Mouse (Mus musculus): ENCODE measurements around the gene Zmynd10. TPM values are rescaled to one million over a fixed set of nuclear protein-coding genes. Genes with fewer than 3 reads are reported as not detected.

The Zmynd10 gene
- polyA plus RNA-seq (2016; fragmentation: Nextera tagmentation; extraction: Ambion mirVana): 0.51 and 0.82 TPM in 2 replicates

GRCm38 (mm10) chr9:107547026-107547425, at the start of gene Zmynd10:
Zmynd10 (plus strand) TSS chr9:107547298.
- Histone ChIP-seq H3K27me3 (replicated peaks) (peaks cover 37% of the 10 kb centered on the region), H3K4me3 (no peak within 1 kb of the TSS), H3K4me2 (replicated peaks) (peak within 1 kb of the TSS; percentile 54), H3K27ac (no peak within 1 kb of the TSS), H3K9me3 (no peaks in the 10 kb centered on the region), H3K4me1 (peaks cover 37% of the 10 kb centered on the region), H3K9ac (0 out of 2 replicates have a peak within 1 kb of the TSS, but pooled peaks have one; percentile 13), H3K36me3 (peaks cover 21% of the 10 kb centered on the region)
- WGBS: 4% methylated on average over 20 of the region's 20 CpGs
- peak; percentile 57 for ATAC-seq (ENCODE audit: low FRiP score, low read depth)

- Histone ChIP-seq H3K27ac (no peak overlapping the region), H3K4me1 (peaks cover 15% of the 10 kb centered on the region), H3K27me3 (replicated peaks) (no peaks in the 10 kb centered on the region), H3K36me3 (no peaks in the 10 kb centered on the region), H3K4me2 (replicated peaks) (no peak overlapping the region), H3K9me3 (no peaks in the 10 kb centered on the region), H3K9ac (no peak overlapping the region), H3K4me3 (no peak overlapping the region)
- 79% methylated on average over 3 of the region's 3 CpGs for WGBS
- no peak for ATAC-seq (ENCODE audit: low FRiP score, low read depth)
Observed at GRCm38 (mm10) chr9:107500708-107501286, 46.3 kb upstream of the Zmynd10 start.

- H3K9me3 ChIP-seq: no peaks in the 10 kb centered on the region
- H3K27ac ChIP-seq: no peak overlapping the region
- H3K27me3 ChIP-seq (replicated peaks): no peaks in the 10 kb centered on the region
- H3K36me3 ChIP-seq: no peaks in the 10 kb centered on the region
- no peak overlapping the region for H3K9ac ChIP-seq
- H3K4me3 ChIP-seq: no peak overlapping the region
- no peak for ATAC-seq (ENCODE audit: low FRiP score, low read depth)
- 87% methylated on average over 12 of the region's 12 CpGs for WGBS
- peaks cover 28% of the 10 kb centered on the region for H3K4me1 ChIP-seq
- no peak overlapping the region for H3K4me2 ChIP-seq (replicated peaks)
Observed at GRCm38 (mm10) chr9:107502131-107502846, 44.8 kb upstream of the Zmynd10 start.

- 0 out of 2 replicates have a peak, but pooled peaks cover 2% of the 10 kb centered on the region for H3K27me3 ChIP-seq (replicated peaks)
- no peaks in the 10 kb centered on the region for H3K9me3 ChIP-seq
- ATAC-seq (ENCODE audit: low FRiP score, low read depth): peak; percentile 53
- peaks cover 54% of the 10 kb centered on the region for H3K4me1 ChIP-seq
- no peaks in the 10 kb centered on the region for H3K36me3 ChIP-seq
- H3K4me2 ChIP-seq (replicated peaks): no peak overlapping the region
- WGBS: 60% methylated on average over 19 of the region's 19 CpGs
- no peak overlapping the region for H3K9ac ChIP-seq
- no peak overlapping the region for H3K4me3 ChIP-seq
- H3K27ac ChIP-seq: peak overlapping the region; percentile 28; the same call in 1 of the 2 replicates
Observed at GRCm38 (mm10) chr9:107504662-107505537, 42.2 kb upstream of the Zmynd10 start.

GRCm38 (mm10) chr9:107508266-107508665, 38.8 kb upstream of the Zmynd10 start:
- no peak overlapping the region for H3K4me2 ChIP-seq (replicated peaks)
- H3K9ac ChIP-seq: no peak overlapping the region
- WGBS: 50% methylated on average over 10 of the region's 10 CpGs
- 0 out of 2 replicates have a peak, but pooled peaks cover 2% of the 10 kb centered on the region for H3K27me3 ChIP-seq (replicated peaks)
- no peaks in the 10 kb centered on the region for H3K36me3 ChIP-seq
- H3K9me3 ChIP-seq: no peaks in the 10 kb centered on the region
- H3K4me3 ChIP-seq: no peak overlapping the region
- ATAC-seq (ENCODE audit: low FRiP score, low read depth): no peak
- H3K4me1 ChIP-seq: peaks cover 86% of the 10 kb centered on the region
- no peak overlapping the region for H3K27ac ChIP-seq

DNA sequence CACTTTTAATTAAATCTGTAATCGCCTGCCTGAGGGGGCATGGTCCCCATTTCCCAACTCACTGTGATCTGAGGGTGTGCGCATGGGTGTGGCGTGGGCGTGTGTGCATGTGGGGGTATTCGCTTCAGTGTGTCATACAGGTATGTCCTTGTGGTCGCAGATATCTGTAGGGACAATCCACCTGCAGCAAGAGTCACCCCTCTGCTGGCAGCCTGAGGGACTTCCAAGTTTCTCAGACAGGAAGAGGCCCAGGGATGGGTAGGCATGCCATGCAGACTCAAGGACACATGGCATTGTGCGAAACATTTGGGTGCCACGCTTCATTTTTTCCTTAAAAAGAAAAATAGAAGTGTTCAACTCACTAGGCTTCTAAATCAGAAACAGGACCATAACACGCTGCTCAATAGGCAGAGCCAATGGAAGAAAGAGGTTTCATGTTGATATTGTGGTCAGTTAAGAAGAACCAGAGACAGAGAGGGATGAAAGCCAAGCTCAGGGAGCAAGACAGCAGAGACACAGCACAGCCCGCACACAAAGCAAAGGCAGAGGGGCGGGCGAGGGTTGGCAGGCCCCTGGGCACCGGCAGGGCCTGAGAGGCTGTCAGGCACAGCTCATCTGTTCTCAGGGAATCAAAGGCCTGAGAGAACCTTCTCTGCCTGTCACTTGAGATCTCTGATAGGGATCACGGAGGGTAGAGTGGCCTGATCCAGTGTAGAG, 36.6 kb upstream of the Zmynd10 start:
- no peak for ATAC-seq (ENCODE audit: low FRiP score, low read depth)
- H3K4me1 ChIP-seq: peaks cover 86% of the 10 kb centered on the region
- H3K27ac ChIP-seq: peak overlapping the region; percentile 51
- WGBS: 87% methylated on average over 14 of the region's 14 CpGs
- H3K9me3 ChIP-seq: no peaks in the 10 kb centered on the region
- H3K36me3 ChIP-seq: no peaks in the 10 kb centered on the region
- H3K4me2 ChIP-seq (replicated peaks): no peak overlapping the region
- no peak overlapping the region for H3K9ac ChIP-seq
- H3K4me3 ChIP-seq: no peak overlapping the region
- H3K27me3 ChIP-seq (replicated peaks): 0 out of 2 replicates have a peak, but pooled peaks cover 2% of the 10 kb centered on the region

- Histone ChIP-seq H3K4me2 (replicated peaks) (no peak overlapping the region), H3K4me1 (peaks cover 79% of the 10 kb centered on the region), H3K27me3 (replicated peaks) (0 out of 2 replicates have a peak, but pooled peaks cover 2% of the 10 kb centered on the region), H3K27ac (peak overlapping the region; percentile 2), H3K4me3 (no peak overlapping the region), H3K9ac (no peak overlapping the region), H3K9me3 (no peaks in the 10 kb centered on the region), H3K36me3 (no peaks in the 10 kb centered on the region)
- no peak for ATAC-seq (ENCODE audit: low FRiP score, low read depth)
- 58% methylated on average over 8 of the region's 8 CpGs for WGBS
Observed at GRCm38 (mm10) chr9:107511436-107511835, 35.7 kb upstream of the Zmynd10 start.

DNA sequence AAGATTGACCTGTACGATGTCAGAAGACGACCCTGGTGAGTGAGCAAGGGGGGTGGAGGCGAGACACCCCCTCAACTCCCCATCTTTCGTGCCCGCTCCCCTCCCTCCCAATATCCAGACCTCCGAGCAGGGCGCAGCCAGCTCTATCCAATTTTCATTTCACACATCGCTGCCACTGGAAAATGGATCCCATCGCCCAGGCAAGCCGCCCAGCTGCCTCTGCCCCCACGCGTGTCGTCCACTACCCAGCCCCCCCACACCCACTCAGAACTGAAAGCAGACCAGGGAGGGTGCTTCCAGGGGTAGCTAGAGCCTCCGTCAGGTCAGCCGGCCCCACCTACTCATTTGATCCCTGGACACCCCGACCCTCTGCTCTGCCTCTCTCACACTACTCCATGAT, 34.8 kb upstream of the Zmynd10 start:
- Histone ChIP-seq H3K4me3 (no peak overlapping the region), H3K9ac (no peak overlapping the region), H3K4me1 (peaks cover 70% of the 10 kb centered on the region), H3K36me3 (peaks cover under 1% of the 10 kb centered on the region; the same call in 1 of the 2 replicates), H3K27ac (peak overlapping the region; percentile 2; the same call in 1 of the 2 replicates), H3K4me2 (replicated peaks) (no peak overlapping the region), H3K9me3 (no peaks in the 10 kb centered on the region), H3K27me3 (replicated peaks) (0 out of 2 replicates have a peak, but pooled peaks cover 2% of the 10 kb centered on the region)
- no peak for ATAC-seq (ENCODE audit: low FRiP score, low read depth)
- 64% methylated on average over 16 of the region's 16 CpGs for WGBS

- WGBS: 22% methylated on average over 14 of the region's 14 CpGs
- Histone ChIP-seq H3K9me3 (no peaks in the 10 kb centered on the region), H3K36me3 (peaks cover 4% of the 10 kb centered on the region; the same call in 1 of the 2 replicates), H3K4me3 (no peak overlapping the region), H3K4me1 (peaks cover 49% of the 10 kb centered on the region), H3K4me2 (replicated peaks) (no peak overlapping the region), H3K9ac (no peak overlapping the region), H3K27ac (no peak overlapping the region), H3K27me3 (replicated peaks) (peaks cover 3% of the 10 kb centered on the region; the same call in 1 of the 2 replicates)
- ATAC-seq (ENCODE audit: low FRiP score, low read depth): peak; percentile 51
Observed at GRCm38 (mm10) chr9:107514303-107514955, 32.7 kb upstream of the Zmynd10 start.

GRCm38 (mm10) chr9:107520331-107520730, 26.8 kb upstream of the Zmynd10 start:
- Histone ChIP-seq H3K27me3 (replicated peaks) (peaks cover 25% of the 10 kb centered on the region), H3K36me3 (peaks cover 4% of the 10 kb centered on the region), H3K4me2 (replicated peaks) (no peak overlapping the region), H3K9me3 (no peaks in the 10 kb centered on the region), H3K4me3 (no peak overlapping the region), H3K27ac (0 out of 2 replicates have a peak overlapping the region, but pooled peaks have one; percentile 7), H3K4me1 (peaks cover 29% of the 10 kb centered on the region), H3K9ac (no peak overlapping the region)
- 42% methylated on average over 6 of the region's 6 CpGs for WGBS
- no peak for ATAC-seq (ENCODE audit: low FRiP score, low read depth)

GRCm38 (mm10) chr9:107521190-107521589, 25.9 kb upstream of the Zmynd10 start:
- 0 out of 2 replicates have a peak overlapping the region, but pooled peaks have one; percentile 7 for H3K27ac ChIP-seq
- H3K9ac ChIP-seq: no peak overlapping the region
- H3K4me1 ChIP-seq: peaks cover 29% of the 10 kb centered on the region
- no peak for ATAC-seq (ENCODE audit: low FRiP score, low read depth)
- no peaks in the 10 kb centered on the region for H3K9me3 ChIP-seq
- WGBS: 74% methylated on average over 5 of the region's 5 CpGs
- no peak overlapping the region for H3K4me3 ChIP-seq
- no peak overlapping the region for H3K4me2 ChIP-seq (replicated peaks)
- peaks cover 4% of the 10 kb centered on the region for H3K36me3 ChIP-seq
- peaks cover 33% of the 10 kb centered on the region for H3K27me3 ChIP-seq (replicated peaks)
